29 mouse cellular contexts compared by ENCODE assay signal in the genomic region with DNA sequence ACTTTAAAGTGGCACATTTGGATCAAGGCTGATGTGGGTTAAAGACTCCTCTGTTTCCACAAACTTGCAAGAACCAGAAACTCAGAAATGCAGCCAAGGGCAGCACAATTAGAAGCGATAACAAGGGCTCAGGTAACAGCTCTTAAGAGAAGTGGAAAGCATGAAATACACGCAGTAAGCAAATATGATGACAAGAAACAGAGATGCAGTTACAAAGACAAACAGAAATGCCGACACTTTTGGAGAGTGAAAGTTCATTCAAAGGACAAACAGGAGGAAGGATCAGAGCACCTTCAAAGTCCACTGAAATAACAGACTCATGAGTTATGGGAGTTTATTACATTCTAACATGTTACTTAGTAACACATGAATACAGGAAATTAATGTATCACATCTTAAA. TPM values are rescaled to one million over a fixed set of nuclear protein-coding genes. Genes with fewer than 3 reads are reported as not detected.
DNase-seq lines count a peak whose midpoint lies in the region; ATAC-seq lines count a peak whose summit lies in the region.
"Had no signal": no experiment of that assay in that cellular context is flagged by ENCODE, and none has a peak within 500 bp of the region (broad histone marks: within the 10 kb centered on the region; RNA-seq: fewer than 3 reads in every experiment).

No protein-coding gene starts in this region.

- 0 out of 2 replicates have a peak, but pooled peaks cover 4% of the 10 kb centered on the region for H3K27me3 ChIP-seq in neural tube, embryonic 13.5 days
- H3K27me3 ChIP-seq: forebrain, embryonic 12.5 days; forebrain, embryonic 15.5 days; hindbrain, embryonic 15.5 days had no signal

- H3K4me2 ChIP-seq in neural tube, embryonic 13.5 days: no peak overlapping the region
- H3K4me2 ChIP-seq: embryonic facial prominence, embryonic 13.5 days; forebrain, embryonic 12.5 days; forebrain, embryonic 15.5 days; heart, embryonic 11.5 days; hindbrain, embryonic 12.5 days; hindbrain, embryonic 15.5 days had no signal

- 93% methylated on average over 3 of the region's 3 CpGs for WGBS in neural tube, embryonic 13.5 days

- H3K4me3 ChIP-seq in neural tube, embryonic 13.5 days: no peak overlapping the region
- H3K4me3 ChIP-seq: embryonic facial prominence, embryonic 13.5 days; erythroblast, embryonic 14.5 days; forebrain, embryonic 12.5 days; forebrain, embryonic 15.5 days; hindbrain, embryonic 12.5 days; hindbrain, embryonic 15.5 days had no signal

- H3K36me3 ChIP-seq in neural tube, embryonic 13.5 days: peaks cover 62% of the 10 kb centered on the region

- H3K9me3 ChIP-seq in neural tube, embryonic 13.5 days: no peaks in the 10 kb centered on the region
- H3K9me3 ChIP-seq: embryonic facial prominence, embryonic 10.5 days; embryonic facial prominence, embryonic 13.5 days; forebrain, embryonic 12.5 days; forebrain, embryonic 15.5 days; hindbrain, embryonic 12.5 days; hindbrain, embryonic 15.5 days had no signal

- ATAC-seq in neural tube, embryonic 13.5 days (ENCODE audit: low read depth): no peak
- ATAC-seq: activated CD4-positive, CD25-positive, alpha-beta regulatory T cell, adult 4 months; CD4-positive, CD25-positive, alpha-beta regulatory T cell, adult 4 months; forebrain, embryonic 15.5 days had no signal

- H3K9ac ChIP-seq in neural tube, embryonic 13.5 days: 0 out of 2 replicates have a peak overlapping the region, but pooled peaks have one; percentile 8
- H3K9ac ChIP-seq: embryonic facial prominence, embryonic 13.5 days; forebrain, embryonic 12.5 days; forebrain, embryonic 15.5 days; hindbrain, embryonic 12.5 days; hindbrain, embryonic 15.5 days had no signal

- no peak overlapping the region for H3K27ac ChIP-seq in neural tube, embryonic 13.5 days (replicated peaks)
- H3K27ac ChIP-seq: embryonic facial prominence, embryonic 10.5 days; embryonic facial prominence, embryonic 13.5 days; forebrain, embryonic 12.5 days; forebrain, embryonic 15.5 days; hindbrain, embryonic 12.5 days; hindbrain, embryonic 15.5 days had no signal

- peaks cover 39% of the 10 kb centered on the region for H3K4me1 ChIP-seq in neural tube, embryonic 13.5 days (replicated peaks)

- peak; percentile 50 for DNase-seq in kidney, adult 9 months
- DNase-seq in kidney, adult 11 months: no peak
- DNase-seq in lung, postnatal 25 days (ENCODE audit: low spot score): peak; percentile 65
- no peak for DNase-seq in lung, postnatal 10 days
- no peak for DNase-seq in neural tube, embryonic 10.5 days (ENCODE audit: extremely low spot score, low spot score)
- DNase-seq: adrenal gland, adult 8-10 months; adrenal gland, postnatal 25 days; cerebellum, adult 11-12 months; cerebellum, adult 8-10 months; cerebellum, postnatal 10 days; cerebellum, postnatal 36 days; embryo, embryonic 11 days; gastrocnemius, postnatal 10 days; gastrocnemius, postnatal 36 days; heart, adult 11 months had no signal

RNA-seq across cellular contexts. Expression of a gene that starts 2.9 kb away (rescaled TPM):
- 183 and 200 TPM in 2 replicates for polyA plus RNA-seq in neural tube, embryonic 13.5 days (2015; fragmentation: Nextera tagmentation; extraction: Ambion mirVana)

RNA-seq across cellular contexts. Expression of a gene that starts 7.8 kb away (rescaled TPM):
- 9.0 and 13.0 TPM in 2 replicates for polyA plus RNA-seq in neural tube, embryonic 13.5 days (2015; fragmentation: Nextera tagmentation; extraction: Ambion mirVana)

RNA-seq across cellular contexts. Expression of a gene that starts 7.9 kb away (rescaled TPM):
- 13.9 and 14.9 TPM in 2 replicates for polyA plus RNA-seq in neural tube, embryonic 13.5 days (2015; fragmentation: Nextera tagmentation; extraction: Ambion mirVana)

RNA-seq across cellular contexts. Expression of a gene that starts 15.5 kb away (rescaled TPM):
- polyA plus RNA-seq in neural tube, embryonic 13.5 days (2015; fragmentation: Nextera tagmentation; extraction: Ambion mirVana): 98.2 and 103 TPM in 2 replicates

RNA-seq across cellular contexts. Expression of a gene that starts 20.3 kb away (rescaled TPM):
- 0.81 TPM in 1 of 2 replicates, not detected in the other for polyA plus RNA-seq in neural tube, embryonic 13.5 days (2015; fragmentation: Nextera tagmentation; extraction: Ambion mirVana)
- polyA plus RNA-seq: CD4-positive, CD25-positive, alpha-beta regulatory T cell, adult 4 months; cortical plate, adult 2 months; embryonic facial prominence, embryonic 10.5 days; erythroblast, embryonic 14.5 days; forebrain, embryonic 15.5 days; heart, embryonic 11.5 days; heart, embryonic 14.5 days; heart, postnatal 0 days had no signal

Comparison
In these comparisons a context has a peak if more than half of its experiments do, and no peak if none do; other contexts are left out.
1. DNase-seq: peak in kidney, adult 9 months (single experiment) and lung, postnatal 25 days (single experiment); none in kidney, adult 11 months (single experiment), lung, postnatal 10 days (single experiment) and neural tube, embryonic 10.5 days (single experiment).